Mouse (Mus musculus) adipocyte (in vitro differentiated cells): ENCODE data around the gene Sc5d.
A peak's percentile ranks its signal among the peaks of the same experiment; 100 is the strongest.

Experiments used
- DNase-seq: peaks from one replicate; pipeline ENCODE4 v3.0.0-alpha.2; 2016; ENCODE audit warnings: low spot score

Sc5d gene

DNA sequence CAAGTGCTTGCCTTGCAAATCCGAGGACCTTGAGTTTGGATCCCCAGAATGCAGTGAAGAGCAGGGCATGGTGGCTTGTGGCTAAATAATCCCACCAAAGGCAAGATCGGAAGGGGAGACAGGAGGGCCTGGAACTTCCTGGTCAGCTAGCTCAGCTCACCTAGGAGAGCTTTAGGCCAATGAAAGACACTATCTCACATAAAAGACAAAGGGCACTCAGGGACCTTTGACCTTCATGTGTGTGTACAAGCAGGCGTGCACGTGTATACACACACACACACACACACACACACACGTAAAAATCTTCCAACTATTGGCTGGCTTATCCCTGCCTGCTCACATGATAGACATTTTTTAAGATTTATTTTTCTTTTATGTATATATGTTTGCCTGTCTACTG is 3.6 kb downstream of the Sc5d start:
- DNase-seq, result no peak

GRCm38 (mm10) chr9:42249112-42249511 is 14.9 kb downstream of the Sc5d start:
- DNase-seq, result no peak

- no peak for DNase-seq
These were observed 17.4 kb downstream of the Sc5d start for GRCm38 (mm10) chr9:42246688-42247087.

DNA sequence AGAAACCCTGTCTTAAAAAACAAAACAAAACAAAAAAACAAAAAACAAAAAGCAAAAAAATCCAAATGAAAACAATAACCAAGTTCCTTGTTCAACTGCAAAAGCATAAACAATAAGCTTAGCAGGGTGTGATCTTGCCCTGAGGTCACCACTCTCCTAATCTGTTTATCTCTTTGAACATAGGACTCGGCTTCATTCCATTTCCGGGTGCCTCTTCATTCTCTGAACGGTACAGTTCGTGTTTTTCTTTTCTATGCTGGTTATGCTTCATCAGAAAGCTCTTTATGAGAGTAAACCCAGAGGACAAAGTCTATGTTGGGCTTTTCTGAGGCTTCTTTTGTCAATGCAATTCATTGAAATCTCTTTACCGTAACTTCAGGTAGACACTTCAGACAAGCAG is 19.9 kb downstream of the Sc5d start:
- no peak for DNase-seq

- DNase-seq, result no peak
These were observed 23.0 kb downstream of the Sc5d start for GRCm38 (mm10) chr9:42241021-42241420.

GRCm38 (mm10) chr9:42240583-42240992 is 23.5 kb downstream of the Sc5d start:
- peak; percentile 24 for DNase-seq

GRCm38 (mm10) chr9:42238827-42239226 is 25.2 kb downstream of the Sc5d start:
- no peak for DNase-seq

GRCm38 (mm10) chr9:42231116-42231515 is 32.9 kb downstream of the Sc5d start:
- no peak for DNase-seq

DNA sequence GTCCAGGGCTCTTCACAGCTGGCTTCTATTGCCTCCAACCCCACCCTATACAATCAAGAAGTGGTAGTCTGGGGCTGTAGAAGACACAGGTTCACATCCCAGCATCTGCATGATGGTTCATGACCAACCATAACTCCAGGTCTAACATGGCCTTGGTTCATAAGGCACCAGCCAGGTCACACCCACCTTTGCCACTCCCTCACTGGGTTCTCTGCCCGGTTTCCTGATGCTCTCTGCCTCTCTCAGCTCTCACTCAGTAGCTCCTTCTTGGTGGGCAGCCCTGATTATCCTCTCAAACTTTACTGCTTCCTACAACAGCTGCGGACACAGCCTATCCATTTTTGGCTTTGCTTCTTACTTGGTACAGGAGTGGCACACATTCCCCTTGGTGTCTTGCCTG is 33.7 kb downstream of the Sc5d start:
- DNase-seq, result no peak

DNA sequence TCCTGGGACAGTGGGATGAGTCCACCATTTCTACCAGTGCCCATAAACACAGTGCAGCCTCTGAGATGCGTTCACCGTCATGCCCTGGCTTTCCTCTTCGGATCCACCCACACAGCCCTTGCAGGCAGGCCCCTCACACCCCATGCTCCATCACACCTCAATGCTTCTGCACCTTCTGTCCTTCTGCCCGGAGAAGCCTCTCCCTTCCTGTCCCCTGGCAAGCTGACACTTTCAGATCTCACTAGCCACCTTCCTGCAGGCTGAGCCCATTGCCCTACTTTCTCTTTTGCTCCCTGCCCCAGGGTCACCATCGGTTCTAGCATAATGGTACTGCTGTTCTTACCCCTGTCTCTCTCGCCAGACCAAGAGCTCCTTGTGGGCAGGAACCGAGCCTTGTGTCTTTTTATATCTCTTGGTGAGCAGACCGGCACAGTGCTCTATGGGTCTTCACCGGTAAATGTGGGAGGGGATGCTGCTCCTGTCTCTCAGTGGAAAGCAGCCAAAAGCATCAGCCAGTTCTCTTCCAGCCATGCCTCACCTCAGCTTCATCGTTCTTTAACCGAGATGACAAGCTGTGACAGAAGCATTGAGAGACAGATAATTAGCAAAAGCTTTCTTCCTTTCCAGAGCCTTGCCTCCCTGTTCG is 34.5 kb downstream of the Sc5d start:
- DNase-seq, result no peak

DNA sequence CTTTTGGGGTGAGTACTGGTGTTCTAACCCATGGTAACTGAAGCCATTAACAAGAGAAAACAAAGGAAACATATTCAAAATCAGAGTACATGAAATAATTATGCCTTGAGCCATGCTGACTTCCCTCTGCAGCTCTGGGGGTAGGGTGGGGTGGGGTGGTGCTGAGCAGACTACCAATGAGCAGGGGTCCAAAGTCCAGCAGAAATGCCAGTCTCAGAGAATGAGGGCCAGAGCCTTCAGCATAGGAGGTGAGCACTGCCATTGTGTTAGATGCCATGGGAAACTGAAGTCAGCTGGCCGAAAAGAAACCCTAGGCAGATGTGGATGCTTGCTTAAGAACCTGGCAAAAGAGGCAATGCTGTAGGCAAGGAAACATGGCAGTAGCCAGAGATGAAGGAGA is 36.3 kb downstream of the Sc5d start:
- no peak for DNase-seq

DNA sequence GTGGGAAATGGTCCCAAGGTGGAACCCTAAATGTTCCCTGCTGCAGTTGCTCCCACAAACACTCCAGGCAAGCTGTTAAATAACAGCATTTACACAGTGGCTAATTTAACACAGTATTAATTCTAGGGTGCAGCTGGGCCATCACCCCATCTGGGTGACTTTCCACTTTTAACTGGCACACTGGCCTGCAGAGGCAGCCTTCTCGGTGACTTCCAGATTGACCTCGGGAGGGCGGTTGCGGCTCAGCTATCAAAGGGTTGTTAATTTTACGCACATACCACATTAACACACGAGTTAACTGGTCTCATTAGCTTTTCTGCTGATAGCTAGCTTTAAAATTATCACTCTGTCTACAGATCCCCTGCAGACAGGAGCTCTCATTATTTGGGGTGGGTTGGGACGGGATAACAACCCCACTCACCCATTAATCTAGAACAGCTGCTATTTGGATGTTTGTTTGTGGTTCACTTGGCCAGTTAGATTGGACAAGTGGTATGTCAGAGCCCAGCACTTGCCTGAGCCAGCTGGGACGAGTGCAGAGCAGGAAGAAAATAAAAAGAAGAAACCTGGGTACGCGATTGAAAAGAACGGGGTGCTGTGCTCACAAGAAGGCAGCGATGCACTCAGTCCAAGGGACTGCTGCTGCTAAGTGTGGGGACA is 44.9 kb downstream of the Sc5d start:
- DNase-seq, result no peak

DNA sequence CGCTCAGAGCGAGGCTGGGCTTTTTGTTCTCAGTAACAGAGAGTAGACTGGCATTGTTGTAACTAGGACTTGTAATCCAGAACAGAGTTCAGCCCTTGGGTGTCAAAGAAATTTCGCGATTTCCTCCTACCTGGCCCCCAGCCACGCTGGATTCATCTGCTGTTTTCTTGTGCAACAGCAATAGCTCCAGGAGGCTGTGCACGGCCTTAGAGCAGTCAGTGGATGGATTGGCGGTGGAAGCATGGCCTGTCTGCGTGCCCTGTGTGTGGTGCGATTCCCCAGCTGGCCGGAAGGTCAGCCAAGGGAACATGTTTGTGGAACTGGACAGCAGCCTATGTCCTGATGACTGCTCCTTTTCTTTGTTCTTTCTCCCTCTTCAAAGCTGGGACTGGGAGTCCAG is 46.4 kb downstream of the Sc5d start:
- peak; percentile 8 for DNase-seq

GRCm38 (mm10) chr9:42214116-42214515 is 49.9 kb downstream of the Sc5d start:
- no peak for DNase-seq

- DNase-seq, result no peak
These were observed 50.9 kb downstream of the Sc5d start for GRCm38 (mm10) chr9:42213142-42213541.

DNA sequence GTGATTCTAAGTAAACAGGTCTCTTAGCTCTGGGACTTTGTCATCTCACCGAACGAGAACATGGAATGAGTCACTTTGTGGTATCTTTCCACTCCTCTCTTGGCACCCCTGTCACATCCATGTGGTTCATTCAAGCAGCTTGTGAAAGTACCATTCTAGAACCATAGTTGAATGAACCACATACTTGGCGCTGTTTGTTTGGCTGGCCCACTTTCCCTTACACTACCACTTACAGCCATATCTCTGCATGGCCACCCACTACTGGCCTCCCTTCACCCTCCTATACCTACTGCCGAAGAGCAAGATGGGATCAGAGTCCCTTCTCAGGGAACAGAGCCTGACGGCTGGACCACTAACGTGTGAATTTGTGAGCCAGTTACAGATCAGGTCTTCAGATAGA is 54.4 kb downstream of the Sc5d start:
- DNase-seq, result peak; percentile 14

GRCm38 (mm10) chr9:42208463-42208862 is 55.6 kb downstream of the Sc5d start:
- DNase-seq, result no peak

GRCm38 (mm10) chr9:42206750-42207149 is 57.3 kb downstream of the Sc5d start:
- no peak for DNase-seq

DNA sequence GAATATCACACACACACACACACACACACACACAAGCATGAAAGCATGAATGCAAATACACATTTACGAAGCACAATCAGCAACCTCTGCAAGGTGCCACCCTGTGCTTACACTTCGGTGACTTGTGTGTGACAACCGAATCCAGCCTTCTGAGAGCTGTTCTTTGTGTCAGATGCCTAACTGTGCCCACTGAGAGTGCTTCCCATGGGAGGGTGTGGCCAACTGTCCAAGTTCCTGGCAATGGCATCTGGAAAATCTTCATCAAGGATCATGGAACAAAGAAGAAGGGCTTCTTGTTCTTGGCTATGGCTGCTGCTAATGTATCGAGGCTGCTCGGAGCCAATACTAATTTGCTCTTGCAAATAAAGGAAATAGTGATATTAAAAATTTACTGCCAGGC is 61.8 kb downstream of the Sc5d start:
- no peak for DNase-seq
